Mouse (Mus musculus) MEL (cell line): Measurements from ENCODE around the gene Defb20.

Experiments used
- CTCF ChIP-seq, 3 experiments: IDR thresholded peaks in 2 of 3; conservative IDR thresholded peaks in 1 of 3; 2 replicates each; pipeline ENCODE4 v1.5.1; 2011 to 2012; ENCODE audit warnings: low read length in 3 of 3, low read depth in 2 of 3, mild to moderate bottlenecking in 2 of 3, improper control_type of control experiment in 1 of 3, inconsistent platforms in 1 of 3, mixed read lengths in 1 of 3, moderate library complexity in 1 of 3; ENCODE audit not compliant: control insufficient read depth in 1 of 3, insufficient read depth in 1 of 3, poor library complexity in 1 of 3, severe bottlenecking in 1 of 3
- ELF1 ChIP-seq: IDR thresholded peaks from 2 replicates; pipeline ENCODE4 v1.6.1; 2014; ENCODE audit warnings: low read depth, mild to moderate bottlenecking, inconsistent platforms, low read length, improper control_type of control experiment, moderate library complexity
- EP300 ChIP-seq, 2 experiments: IDR thresholded peaks; 2 replicates each; pipeline ENCODE4 v1.6.1; 2011; ENCODE audit warnings: improper control_type of control experiment in 2 of 2, low read length in 2 of 2, low read depth in 1 of 2, mild to moderate bottlenecking in 1 of 2
- ETS1 ChIP-seq: IDR thresholded peaks from 2 replicates; pipeline ENCODE4 v1.6.1; 2012; ENCODE audit warnings: low read depth, mild to moderate bottlenecking, inconsistent platforms, low read length, improper control_type of control experiment, moderate library complexity
- MAX ChIP-seq: IDR thresholded peaks from 2 replicates; pipeline ENCODE4 v1.6.1; 2011; ENCODE audit warnings: low read length, improper control_type of control experiment
- POLR2A ChIP-seq, 2 experiments: IDR thresholded peaks; 2 replicates each; pipeline ENCODE4 v1.6.1; 2011 to 2012; ENCODE audit warnings: low read length in 2 of 2, mild to moderate bottlenecking in 2 of 2, control low read depth in 1 of 2, improper control_type of control experiment in 1 of 2, low read depth in 1 of 2, moderate library complexity in 1 of 2; ENCODE audit not compliant: control insufficient read depth in 1 of 2, insufficient read depth in 1 of 2, poor library complexity in 1 of 2
- POLR2AphosphoS2 ChIP-seq: IDR thresholded peaks from 2 replicates; pipeline ENCODE4 v1.6.1; 2011; ENCODE audit warnings: low read length, improper control_type of control experiment
- SMC3 ChIP-seq: IDR thresholded peaks from 2 replicates; pipeline ENCODE4 v1.6.1; 2011; ENCODE audit warnings: low read depth, low read length, improper control_type of control experiment
- ZC3H11A ChIP-seq: IDR thresholded peaks from 2 replicates; pipeline ENCODE4 v1.6.1; 2012; ENCODE audit warnings: low read depth, mild to moderate bottlenecking, inconsistent platforms, low read length, improper control_type of control experiment
- ZMIZ1 ChIP-seq: IDR thresholded peaks from 2 replicates; pipeline ENCODE4 v1.6.1; 2012; ENCODE audit warnings: low read depth, mild to moderate bottlenecking, inconsistent platforms, low read length, improper control_type of control experiment, moderate library complexity

GRCm38 (mm10) chr2:152442322-152442721 lies 34.5 kb upstream of the Defb20 start:
- TF ChIP-seq ZMIZ1 (no peak), POLR2AphosphoS2 (no peak), CTCF (IDR thresholded peaks at IDR 0.05 in 2 of 3, conservative IDR thresholded peaks at IDR 0.05 in 1 of 3; ENCODE audit: control insufficient read depth in 1 of 3, insufficient read depth in 1 of 3, low read depth in 2 of 3, low read length in 3 of 3, poor library complexity in 1 of 3, severe bottlenecking in 1 of 3) (no peak), POLR2A (IDR thresholded peaks at IDR 0.05; ENCODE audit: control insufficient read depth in 1 of 2, insufficient read depth in 1 of 2, low read depth in 1 of 2, low read length in 2 of 2, poor library complexity in 1 of 2) (no peak), ZC3H11A (no peak), ELF1 (no peak), EP300 (IDR thresholded peaks at IDR 0.05; ENCODE audit: low read depth in 1 of 2, low read length in 2 of 2) (no peak), ETS1 (no peak), MAX (no peak), SMC3 (no peak)
